Mouse (Mus musculus): ENCODE measurements around the gene Hsdl2. TPM values are rescaled to one million over a fixed set of nuclear protein-coding genes. Genes with fewer than 3 reads are reported as not detected.

Hsdl2 gene
- total RNA-seq (2014; fragmentation: Nextera tagmentation) (25.0 and 38.5 TPM in 2 replicates), total RNA-seq (2017) (17.9 and 18.5 TPM in 2 replicates), polyA plus RNA-seq (2012) (1.9 and 2.0 TPM in 2 replicates)

GRCm38 (mm10) chr4:59581314-59582185 lies at the start of gene Hsdl2:
TSS of gene Hsdl2 (plus strand) at chr4:59581563.
- H3K4me3 ChIP-seq (ENCODE audit: low read depth, low read length) = peak within 1 kb of the TSS; percentile 91
- H3K36me3 ChIP-seq (replicated peaks) = no peaks in the 10 kb centered on the region
- peaks cover 21% of the 10 kb centered on the region for H3K4me1 ChIP-seq (ENCODE audit: insufficient read depth, low read depth, low read length)
- peak; percentile 93 for DNase-seq (ENCODE audit: low spot score)
- H3K9me3 ChIP-seq (replicated peaks) = no peaks in the 10 kb centered on the region
- peak; percentile 89 for ATAC-seq (ENCODE audit: extremely low read depth, insufficient number of reproducible peaks, low FRiP score, poor library complexity, severe bottlenecking)
- no peaks in the 10 kb centered on the region for H3K27me3 ChIP-seq (ENCODE audit: insufficient read depth, low read length)
- no peak for TF ChIP-seq GATA2 (IDR thresholded peaks at IDR 0.05; ENCODE audit: borderline replicate concordance, low read depth, low read length)
- TF ChIP-seq TAL1 (conservative IDR thresholded peaks at IDR 0.05; ENCODE audit: low read depth, low read length) = no peak
- TF ChIP-seq GATA1 (IDR thresholded peaks at IDR 0.05; ENCODE audit: borderline replicate concordance, low read length) = no peak
- TF ChIP-seq CTCF (IDR thresholded peaks at IDR 0.05; ENCODE audit: low read depth, low read length) = no peak
- TF ChIP-seq POLR2AphosphoS5 (IDR thresholded peaks at IDR 0.05; ENCODE audit: insufficient replicate concordance, low read depth, low read length) = no peak

- TF ChIP-seq TAL1 (conservative IDR thresholded peaks at IDR 0.05; ENCODE audit: low read depth, low read length) (peak; percentile 99), POLR2AphosphoS5 (IDR thresholded peaks at IDR 0.05; ENCODE audit: insufficient replicate concordance, low read depth, low read length) (no peak), CTCF (IDR thresholded peaks at IDR 0.05; ENCODE audit: low read depth, low read length) (no peak)
- DNase-seq (ENCODE audit: low spot score) = no peak
- no peaks in the 10 kb centered on the region for H3K27me3 ChIP-seq (ENCODE audit: insufficient read depth, low read length)
- H3K4me3 ChIP-seq (ENCODE audit: low read depth, low read length) = no peak overlapping the region
- H3K9me3 ChIP-seq (replicated peaks) = no peaks in the 10 kb centered on the region
- H3K36me3 ChIP-seq (replicated peaks) = peaks cover 14% of the 10 kb centered on the region
- ATAC-seq (ENCODE audit: extremely low read depth, insufficient number of reproducible peaks, low FRiP score, poor library complexity, severe bottlenecking) = peak; percentile 97
- H3K4me1 ChIP-seq (ENCODE audit: insufficient read depth, low read depth, low read length) = peaks cover 70% of the 10 kb centered on the region
Measured at GRCm38 (mm10) chr4:59533268-59533667, 48.1 kb upstream of the Hsdl2 start.

- DNase-seq (ENCODE audit: low spot score) = no peak
- Histone ChIP-seq H3K36me3 (replicated peaks) (peaks cover 20% of the 10 kb centered on the region), H3K9me3 (replicated peaks) (no peaks in the 10 kb centered on the region), H3K4me1 (ENCODE audit: insufficient read depth, low read depth, low read length) (peaks cover 69% of the 10 kb centered on the region), H3K27me3 (ENCODE audit: insufficient read depth, low read length) (no peaks in the 10 kb centered on the region), H3K4me3 (ENCODE audit: low read depth, low read length) (no peak overlapping the region)
- ATAC-seq (ENCODE audit: extremely low read depth, insufficient number of reproducible peaks, low FRiP score, poor library complexity, severe bottlenecking) = no peak
- TF ChIP-seq GATA1 (IDR thresholded peaks at IDR 0.05; ENCODE audit: borderline replicate concordance, low read length) (no peak), CTCF (IDR thresholded peaks at IDR 0.05; ENCODE audit: low read depth, low read length) (no peak), TAL1 (conservative IDR thresholded peaks at IDR 0.05; ENCODE audit: low read depth, low read length) (no peak), GATA2 (IDR thresholded peaks at IDR 0.05; ENCODE audit: borderline replicate concordance, low read depth, low read length) (no peak), POLR2AphosphoS5 (IDR thresholded peaks at IDR 0.05; ENCODE audit: insufficient replicate concordance, low read depth, low read length) (no peak)
Measured at GRCm38 (mm10) chr4:59535624-59536023, 45.7 kb upstream of the Hsdl2 start.

GRCm38 (mm10) chr4:59536281-59536680 lies 45.1 kb upstream of the Hsdl2 start:
- peaks cover 17% of the 10 kb centered on the region for H3K36me3 ChIP-seq (replicated peaks)
- no peaks in the 10 kb centered on the region for H3K9me3 ChIP-seq (replicated peaks)
- H3K4me1 ChIP-seq (ENCODE audit: insufficient read depth, low read depth, low read length) = peaks cover 68% of the 10 kb centered on the region
- ATAC-seq (ENCODE audit: extremely low read depth, insufficient number of reproducible peaks, low FRiP score, poor library complexity, severe bottlenecking) = no peak
- no peak for DNase-seq (ENCODE audit: low spot score)
- no peaks in the 10 kb centered on the region for H3K27me3 ChIP-seq (ENCODE audit: insufficient read depth, low read length)
- TF ChIP-seq GATA2 (IDR thresholded peaks at IDR 0.05; ENCODE audit: borderline replicate concordance, low read depth, low read length) (no peak), POLR2AphosphoS5 (IDR thresholded peaks at IDR 0.05; ENCODE audit: insufficient replicate concordance, low read depth, low read length) (no peak), GATA1 (IDR thresholded peaks at IDR 0.05; ENCODE audit: borderline replicate concordance, low read length) (no peak)
- H3K4me3 ChIP-seq (ENCODE audit: low read depth, low read length) = no peak overlapping the region

- H3K4me3 ChIP-seq (ENCODE audit: low read depth, low read length) = no peak overlapping the region
- H3K9me3 ChIP-seq (replicated peaks) = no peaks in the 10 kb centered on the region
- ATAC-seq (ENCODE audit: extremely low read depth, insufficient number of reproducible peaks, low FRiP score, poor library complexity, severe bottlenecking) (no peak), DNase-seq (ENCODE audit: low spot score) (no peak)
- H3K36me3 ChIP-seq (replicated peaks) = peaks cover 14% of the 10 kb centered on the region
- no peaks in the 10 kb centered on the region for H3K27me3 ChIP-seq (ENCODE audit: insufficient read depth, low read length)
- peaks cover 51% of the 10 kb centered on the region for H3K4me1 ChIP-seq (ENCODE audit: insufficient read depth, low read depth, low read length)
- no peak for TF ChIP-seq CTCF (IDR thresholded peaks at IDR 0.05; ENCODE audit: low read depth, low read length)
- no peak for TF ChIP-seq GATA2 (IDR thresholded peaks at IDR 0.05; ENCODE audit: borderline replicate concordance, low read depth, low read length)
- no peak for TF ChIP-seq POLR2AphosphoS5 (IDR thresholded peaks at IDR 0.05; ENCODE audit: insufficient replicate concordance, low read depth, low read length)
- TF ChIP-seq GATA1 (IDR thresholded peaks at IDR 0.05; ENCODE audit: borderline replicate concordance, low read length) = no peak
- TF ChIP-seq TAL1 (conservative IDR thresholded peaks at IDR 0.05; ENCODE audit: low read depth, low read length) = no peak
Measured at GRCm38 (mm10) chr4:59543006-59543405, 38.4 kb upstream of the Hsdl2 start.

GRCm38 (mm10) chr4:59544654-59545053 lies 36.7 kb upstream of the Hsdl2 start:
- Histone ChIP-seq H3K4me1 (ENCODE audit: insufficient read depth, low read depth, low read length) (peaks cover 36% of the 10 kb centered on the region), H3K27me3 (ENCODE audit: insufficient read depth, low read length) (no peaks in the 10 kb centered on the region), H3K9me3 (replicated peaks) (no peaks in the 10 kb centered on the region), H3K4me3 (ENCODE audit: low read depth, low read length) (no peak overlapping the region), H3K36me3 (replicated peaks) (peaks cover 4% of the 10 kb centered on the region)
- no peak for ATAC-seq (ENCODE audit: extremely low read depth, insufficient number of reproducible peaks, low FRiP score, poor library complexity, severe bottlenecking)
- TF ChIP-seq GATA1 (IDR thresholded peaks at IDR 0.05; ENCODE audit: borderline replicate concordance, low read length) = no peak
- no peak for TF ChIP-seq POLR2AphosphoS5 (IDR thresholded peaks at IDR 0.05; ENCODE audit: insufficient replicate concordance, low read depth, low read length)
- TF ChIP-seq CTCF (IDR thresholded peaks at IDR 0.05; ENCODE audit: low read depth, low read length) = no peak
- no peak for TF ChIP-seq GATA2 (IDR thresholded peaks at IDR 0.05; ENCODE audit: borderline replicate concordance, low read depth, low read length)
- no peak for TF ChIP-seq TAL1 (conservative IDR thresholded peaks at IDR 0.05; ENCODE audit: low read depth, low read length)
- no peak for DNase-seq (ENCODE audit: low spot score)
